Mouse (Mus musculus): ENCODE measurements around the gene Ltbp4.
A peak's percentile ranks its signal among the peaks of the same experiment; 100 is the strongest.

The Ltbp4 gene

DNA sequence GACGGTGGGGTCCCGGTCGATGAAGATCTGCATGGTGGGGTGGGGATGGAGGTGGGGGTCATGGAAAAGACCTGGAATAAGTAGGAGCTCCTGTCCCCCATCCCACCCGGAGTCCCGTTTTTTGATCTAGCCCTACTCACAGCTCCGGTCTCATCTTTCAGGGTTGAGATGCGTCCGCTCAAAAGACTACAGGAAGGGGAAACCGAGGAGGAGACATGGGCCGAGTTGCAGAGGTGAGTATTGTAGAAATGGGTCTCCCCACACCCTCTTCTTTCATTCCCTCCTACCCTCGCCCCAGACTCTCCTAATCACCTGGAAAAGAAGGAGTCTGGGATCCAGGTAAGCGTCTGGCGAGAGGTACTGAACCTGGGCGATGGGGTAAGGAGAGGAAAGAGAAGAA, 17.8 kb upstream of the Ltbp4 start:
- DNase-seq, result no peak

DNA sequence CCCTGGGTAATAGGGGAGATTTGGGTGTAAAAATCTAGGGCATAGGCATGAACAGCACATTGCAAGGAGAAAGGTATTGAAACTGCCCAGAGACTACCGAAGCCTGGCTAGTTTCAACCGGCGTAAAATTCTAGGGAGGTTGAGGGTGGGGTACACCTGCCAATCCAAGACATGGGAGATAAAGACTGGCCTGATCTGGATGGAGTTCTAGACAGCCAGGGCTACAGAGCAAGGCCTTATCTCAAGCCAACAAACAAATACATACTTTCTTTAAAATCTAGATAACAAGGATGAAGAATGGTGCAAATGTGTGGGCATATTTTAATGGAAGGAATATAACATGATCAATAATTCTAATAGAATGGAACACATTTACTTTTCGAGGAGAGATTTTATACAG, 17.3 kb upstream of the Ltbp4 start:
- peak; percentile 48 for DNase-seq

DNA sequence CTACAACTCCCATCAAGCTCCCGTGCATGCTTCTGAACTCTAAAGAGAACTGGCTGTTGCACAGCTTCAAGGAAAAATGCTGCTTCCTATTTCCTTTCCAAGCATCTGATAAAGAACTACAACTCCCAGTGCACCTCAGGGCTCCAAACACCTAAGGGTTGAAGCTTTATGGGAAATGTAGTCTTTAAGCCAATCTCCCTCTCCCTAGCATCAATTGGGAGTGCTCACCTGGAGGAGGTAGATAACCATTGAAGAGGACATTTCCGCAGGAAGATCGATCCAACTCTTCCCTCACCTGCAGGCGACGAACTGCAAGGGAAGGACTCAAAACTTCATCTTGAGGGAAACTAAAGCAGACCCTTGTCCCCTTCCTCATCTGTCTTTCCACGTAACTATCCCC, 16.7 kb upstream of the Ltbp4 start:
- DNase-seq, result no peak

DNA sequence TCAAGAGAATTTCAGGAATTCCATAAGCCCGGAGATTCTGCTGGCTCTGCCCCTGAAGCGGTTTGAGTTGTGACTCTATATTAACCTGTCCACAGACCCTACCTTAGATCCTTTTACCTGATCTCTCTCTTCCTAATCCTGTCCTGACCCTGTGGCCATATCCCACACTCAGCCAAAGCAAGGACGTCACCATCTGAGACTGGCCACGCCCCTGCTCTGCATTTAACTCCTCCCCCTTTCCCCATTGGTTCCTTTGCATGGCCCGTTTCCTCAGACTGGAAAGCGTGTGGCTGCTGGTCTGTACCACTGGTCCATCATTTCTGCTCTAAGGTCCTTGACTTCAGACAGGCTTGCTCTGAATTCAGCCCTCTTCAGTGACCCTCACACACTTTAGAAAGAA, 8.0 kb upstream of the Ltbp4 start:
- DNase-seq, result no peak

DNA sequence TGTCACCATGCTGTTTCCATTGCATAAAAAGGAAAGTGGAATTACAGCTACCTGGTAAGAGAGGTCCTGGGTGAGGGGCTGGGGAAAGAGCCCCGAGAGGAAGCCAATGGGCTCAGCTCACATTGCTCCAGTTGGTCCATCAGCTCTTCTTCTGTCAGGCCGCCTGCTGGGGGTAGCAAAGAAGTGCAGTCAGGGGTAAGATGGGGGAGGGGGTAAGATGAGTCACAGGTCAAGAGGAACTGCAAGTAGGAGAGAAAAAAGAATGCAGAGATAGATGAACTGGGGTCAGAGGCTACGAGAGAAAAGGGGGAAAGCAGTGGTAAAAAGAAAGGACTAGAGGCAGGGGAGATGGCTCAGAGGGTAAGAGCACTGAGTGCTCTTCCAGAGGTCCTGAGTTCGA, 5.1 kb upstream of the Ltbp4 start:
- no peak for DNase-seq

DNA sequence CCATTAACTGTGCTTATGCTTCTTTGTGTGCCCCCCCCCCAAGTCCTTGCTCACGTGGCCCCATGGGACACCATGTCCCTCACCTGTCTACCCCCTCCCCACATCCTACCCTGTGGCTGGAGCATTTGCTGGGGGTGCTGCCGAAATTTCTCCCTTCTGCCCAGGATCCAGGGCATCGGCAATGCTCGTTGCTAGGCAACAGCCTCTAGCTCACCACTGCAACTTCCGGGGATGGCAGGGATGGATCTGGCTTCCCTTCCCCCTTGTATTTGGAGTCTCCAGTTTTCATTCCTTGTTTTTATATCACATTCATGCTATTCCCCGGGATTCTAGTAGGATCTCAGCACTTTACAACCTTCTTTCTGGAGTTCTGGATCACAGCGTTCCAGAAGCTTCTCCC, 2.0 kb upstream of the Ltbp4 start:
- DNase-seq, result no peak

DNA sequence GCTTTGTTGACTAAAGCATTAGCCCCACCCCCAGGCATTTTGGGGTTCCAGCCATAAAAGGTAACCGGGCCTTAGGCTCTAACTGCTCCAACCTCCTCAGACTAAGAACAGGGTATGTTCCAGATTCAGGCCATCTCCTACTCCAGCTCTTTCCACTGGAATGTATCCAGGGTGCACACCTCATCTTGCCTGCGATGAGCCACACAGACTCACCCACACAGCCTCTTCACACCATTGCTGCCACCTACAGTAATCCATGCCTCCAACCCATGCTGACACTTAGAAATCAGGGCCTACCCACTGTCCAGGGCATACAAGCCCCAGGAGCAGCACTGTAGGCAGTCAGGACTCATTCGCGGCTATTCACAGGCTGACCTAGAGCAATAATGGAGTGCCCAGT, 1.6 kb upstream of the Ltbp4 start:
- no peak for DNase-seq

DNA sequence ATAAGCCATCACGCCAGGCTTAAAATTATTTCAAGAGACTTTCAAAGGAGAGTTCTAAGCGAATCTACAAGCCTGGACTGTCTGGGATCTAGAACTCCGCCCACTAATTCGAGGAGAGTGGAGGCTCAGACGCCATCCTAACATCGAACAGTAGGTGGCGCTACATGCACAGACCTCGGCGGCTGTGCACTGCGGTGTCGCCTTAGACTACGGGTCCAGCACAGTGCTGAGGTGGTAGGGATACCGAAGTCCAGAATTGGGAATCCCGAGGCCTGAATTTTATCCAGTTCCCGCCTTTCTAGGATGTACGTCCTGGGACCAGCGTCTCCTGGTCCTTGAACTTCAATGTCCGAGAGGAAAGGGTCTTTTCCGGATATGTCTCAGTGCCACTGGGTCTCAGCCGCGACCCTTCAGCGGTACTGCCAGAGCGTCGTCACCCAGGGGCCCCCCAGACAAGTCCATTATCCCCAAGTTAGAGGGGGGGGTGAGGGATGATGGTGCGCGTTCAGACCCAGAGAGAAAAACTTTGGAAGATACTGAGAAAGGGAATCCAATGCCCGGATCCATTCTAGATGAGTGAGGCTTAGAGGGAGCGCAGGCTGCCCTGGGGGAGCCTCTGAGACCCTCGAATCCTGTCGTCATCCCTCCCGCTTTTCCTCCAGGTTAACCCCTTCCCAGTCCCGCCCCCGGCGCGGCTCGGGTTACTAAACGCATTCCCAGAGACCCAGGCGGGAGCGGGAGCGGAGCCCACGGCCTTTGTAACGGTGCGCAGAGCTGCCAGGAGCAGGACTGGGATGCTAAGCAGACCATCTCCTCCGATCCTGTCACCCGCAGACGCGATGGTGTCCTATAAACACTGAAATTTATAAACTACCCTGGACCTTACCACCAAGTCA, 1.3 kb downstream of the Ltbp4 start:
- peak; percentile 84 for DNase-seq

DNA sequence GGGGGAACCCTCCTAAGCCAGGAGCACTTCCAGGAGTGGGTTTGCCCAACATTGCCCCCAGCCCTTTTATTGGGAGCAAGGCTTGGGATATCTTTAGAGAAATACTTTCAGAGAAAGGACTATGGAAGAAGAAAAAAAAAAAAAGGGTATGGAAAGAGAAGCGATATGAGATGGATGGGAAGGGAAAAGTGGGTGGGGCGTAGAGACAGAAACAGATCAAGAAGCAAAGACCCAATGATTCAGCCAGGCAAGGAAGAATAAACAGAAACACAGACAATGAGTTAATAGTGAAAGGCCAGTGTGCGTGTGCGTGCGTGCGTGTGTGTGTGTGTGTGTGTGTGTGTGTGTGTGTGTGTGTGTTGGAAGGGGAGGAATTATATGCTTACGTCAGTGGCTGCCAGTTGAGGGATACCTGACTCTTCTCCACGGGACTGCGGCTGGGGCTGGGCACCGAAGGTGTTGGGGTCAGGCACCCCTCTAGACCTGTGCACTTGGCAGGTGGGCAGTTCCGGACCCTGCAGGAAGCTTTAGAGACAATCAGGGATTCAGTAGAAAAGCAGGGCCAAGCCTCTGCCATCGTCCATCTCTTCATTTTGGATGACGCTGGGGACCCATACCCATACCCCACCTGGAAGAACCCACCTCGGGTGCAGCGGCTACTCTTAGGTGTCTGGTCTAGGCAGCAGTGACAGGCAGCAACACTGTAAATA, 2.3 kb downstream of the Ltbp4 start:
- no peak for DNase-seq

DNA sequence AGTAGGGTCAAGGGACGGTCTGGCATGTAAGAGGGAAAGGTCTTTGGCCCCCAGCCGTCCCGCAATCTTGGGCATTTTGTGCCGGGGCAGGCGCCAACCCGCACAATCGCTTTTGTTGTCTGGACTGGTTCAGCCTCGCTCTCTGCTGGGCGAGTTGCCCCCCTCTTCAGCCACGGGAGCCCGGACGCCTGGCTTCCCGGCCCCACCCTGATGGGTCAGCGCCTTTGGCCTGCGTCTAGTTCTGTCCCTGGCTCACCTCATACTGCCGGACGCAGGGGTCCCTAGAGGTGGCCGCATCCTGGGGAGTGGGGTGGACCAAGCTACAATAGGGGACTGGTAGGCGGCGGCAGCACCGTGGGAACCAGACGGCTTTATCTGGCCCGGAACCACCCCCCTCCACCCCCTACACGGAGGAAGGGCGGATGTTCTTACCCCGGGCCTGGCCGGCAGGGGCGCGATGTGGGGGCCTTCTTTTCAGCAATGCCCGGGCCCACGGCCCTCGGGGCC, 3.0 kb downstream of the Ltbp4 start:
- peak; percentile 29 for DNase-seq

DNA sequence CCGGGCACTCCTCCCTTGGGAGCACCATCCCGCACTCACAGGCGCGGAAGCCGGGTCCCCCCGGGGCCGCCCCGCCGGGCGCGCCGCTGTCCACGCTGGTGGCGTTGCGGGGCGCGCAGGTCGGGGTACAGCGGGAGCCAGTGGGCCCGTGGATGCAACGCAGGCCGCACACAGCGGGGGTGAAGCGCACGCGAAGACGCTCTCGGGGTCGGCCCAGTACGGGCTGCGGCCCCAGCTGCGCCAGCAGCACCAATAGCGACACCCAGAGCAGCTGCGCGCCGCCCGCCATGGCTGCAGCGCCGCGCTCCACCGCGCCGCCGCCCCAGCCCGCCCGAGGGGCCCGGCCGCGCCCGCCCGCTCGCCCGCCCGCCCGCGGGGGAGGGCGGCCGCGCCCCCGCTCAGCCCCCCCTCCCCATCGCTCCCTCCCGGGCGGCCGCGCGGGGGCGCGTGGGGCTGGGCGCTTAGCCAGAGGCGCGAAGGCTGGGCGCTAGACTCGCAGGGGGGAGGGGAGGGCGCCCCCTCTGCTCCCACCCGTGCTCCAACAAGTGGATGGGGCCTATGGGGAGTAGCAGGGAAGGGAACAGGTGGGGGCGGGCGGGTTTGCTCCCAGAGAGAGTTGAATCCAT, 4.1 kb downstream of the Ltbp4 start:
- peak; percentile 24 for DNase-seq

DNA sequence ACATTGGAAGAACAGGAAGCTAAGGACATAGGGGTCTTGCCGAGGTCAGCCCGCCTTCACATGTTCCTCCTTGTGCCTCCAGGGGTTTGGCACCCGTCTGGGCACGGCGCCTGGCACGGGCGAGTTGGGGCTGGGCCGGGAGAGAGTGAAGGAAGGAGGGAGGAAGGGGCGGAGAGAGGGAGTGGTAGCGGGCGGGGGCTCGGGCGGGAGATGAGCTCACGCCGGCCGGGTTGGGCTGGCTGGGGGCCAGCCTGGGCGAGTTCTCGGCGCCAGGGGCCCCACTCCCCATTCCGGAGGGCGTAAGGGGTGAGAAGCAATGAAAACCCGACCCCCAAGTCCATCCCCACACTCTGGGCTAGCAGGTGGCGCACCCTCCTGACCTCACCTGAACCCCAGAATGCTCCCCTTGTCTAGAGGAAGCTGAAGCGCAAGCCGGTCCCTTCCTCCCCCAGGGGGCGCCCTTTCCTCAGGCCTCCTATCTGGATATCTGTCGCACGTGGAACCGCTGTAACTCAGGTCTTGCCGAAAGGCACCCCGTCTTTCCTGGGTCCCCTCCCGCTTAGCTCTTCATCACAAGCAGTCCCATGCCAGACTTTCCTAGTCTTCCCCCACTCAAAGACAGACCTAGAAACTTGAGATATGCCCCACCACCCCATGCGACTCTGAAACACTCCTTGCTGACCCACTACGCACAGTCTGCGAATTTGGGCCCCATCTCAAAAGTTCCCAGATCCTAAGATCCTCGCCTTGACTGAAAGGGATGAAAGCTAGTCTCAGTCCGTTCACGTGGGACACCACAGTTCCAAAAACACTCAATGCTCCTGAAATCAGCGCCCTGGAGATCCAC, 4.9 kb downstream of the Ltbp4 start:
- peak; percentile 86 for DNase-seq

DNA sequence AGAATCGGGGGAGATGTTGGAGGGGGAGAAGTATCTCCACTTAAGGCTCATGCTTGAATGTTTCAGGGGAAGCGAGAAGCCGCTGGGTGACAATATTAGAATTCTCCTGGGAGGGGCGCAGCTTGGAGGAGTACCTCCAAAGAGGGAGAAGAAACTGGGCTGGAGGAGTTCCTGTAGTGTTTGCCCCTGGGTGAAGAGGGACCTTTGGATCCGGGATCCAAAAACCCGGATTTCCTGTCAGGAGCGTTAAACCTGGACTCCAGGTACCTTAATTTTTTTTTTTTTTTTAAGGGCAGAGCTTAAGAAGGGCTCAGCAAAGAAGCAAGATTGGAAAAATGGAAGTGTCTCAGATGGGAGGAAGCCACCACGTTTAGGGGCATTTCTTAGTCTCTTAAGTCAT, 5.6 kb downstream of the Ltbp4 start:
- no peak for DNase-seq

DNA sequence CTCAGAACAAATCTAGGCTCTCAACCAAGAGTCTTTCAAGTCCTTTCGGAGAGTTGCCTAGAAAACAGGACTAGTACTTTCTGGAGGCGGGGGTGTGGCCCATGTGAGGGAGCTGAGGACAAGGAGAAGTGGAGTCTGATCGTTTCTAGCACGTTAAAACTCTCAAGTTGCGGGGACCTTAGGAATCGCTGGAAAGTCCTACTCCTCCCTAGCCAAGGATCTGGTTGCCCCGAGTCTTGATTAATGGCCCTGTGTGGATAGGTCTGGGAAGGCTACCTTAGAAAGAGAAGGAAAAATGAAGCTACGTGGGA, 6.0 kb downstream of the Ltbp4 start:
- DNase-seq, result no peak

DNA sequence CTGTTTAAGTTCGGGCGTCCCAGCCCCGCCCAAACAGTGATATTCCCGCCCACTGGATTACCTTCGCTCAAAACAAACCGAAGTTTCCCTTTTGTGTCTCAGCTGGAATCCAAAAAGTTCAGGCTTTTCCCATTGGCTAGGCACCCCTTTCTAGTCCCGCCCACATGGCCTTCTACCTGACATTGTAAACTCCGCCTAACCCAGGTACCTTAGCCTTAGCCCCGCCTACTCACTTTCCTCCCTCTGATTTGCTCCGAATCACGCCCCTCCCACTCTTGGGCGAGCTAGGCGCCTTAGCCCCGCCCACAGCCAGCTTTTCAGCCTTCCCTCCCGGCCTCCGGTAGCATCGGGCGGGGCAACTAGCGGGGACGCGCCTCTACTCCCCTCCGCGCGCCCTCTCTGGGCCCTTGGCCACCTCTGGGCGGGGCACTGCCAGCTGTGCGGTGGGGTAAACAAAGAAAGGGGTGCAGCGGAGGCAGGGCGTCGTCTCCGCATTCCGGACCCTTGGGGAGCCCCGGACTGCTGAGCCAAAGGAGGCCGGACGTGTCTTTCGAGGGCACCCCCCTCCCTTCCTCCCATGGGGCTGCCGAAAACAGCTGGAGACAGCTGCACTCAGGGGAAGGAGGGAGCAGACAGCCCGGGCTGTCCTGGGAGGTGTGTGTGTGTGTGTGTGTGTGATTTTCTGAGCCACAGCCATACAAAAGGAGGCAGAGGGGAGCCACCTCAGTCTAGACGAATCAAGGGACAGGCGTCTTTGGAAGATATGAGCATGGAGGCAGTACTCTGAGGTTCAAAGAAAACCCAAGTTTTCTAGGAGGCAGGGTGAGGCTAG, 6.6 kb downstream of the Ltbp4 start:
- peak; percentile 92 for DNase-seq

DNA sequence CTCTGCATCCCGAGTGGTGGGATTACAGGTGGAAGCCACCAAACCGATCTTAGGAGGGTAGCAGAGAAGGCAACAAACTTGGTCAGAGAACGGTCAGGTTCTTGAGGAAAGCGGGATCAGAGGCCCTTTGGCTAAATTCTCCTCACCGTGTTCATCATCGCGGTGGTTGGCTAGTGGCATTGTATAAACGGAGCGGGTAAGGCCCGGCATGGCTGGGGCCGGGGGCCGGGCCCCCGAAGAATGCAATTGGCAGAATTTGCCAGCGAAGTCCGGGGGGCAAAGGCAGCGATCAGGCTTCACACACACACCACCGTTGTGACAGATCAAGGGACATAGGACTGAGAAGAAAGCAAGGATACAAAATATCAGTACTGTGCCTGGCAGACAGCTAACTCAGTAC, 7.5 kb downstream of the Ltbp4 start:
- no peak for DNase-seq

DNA sequence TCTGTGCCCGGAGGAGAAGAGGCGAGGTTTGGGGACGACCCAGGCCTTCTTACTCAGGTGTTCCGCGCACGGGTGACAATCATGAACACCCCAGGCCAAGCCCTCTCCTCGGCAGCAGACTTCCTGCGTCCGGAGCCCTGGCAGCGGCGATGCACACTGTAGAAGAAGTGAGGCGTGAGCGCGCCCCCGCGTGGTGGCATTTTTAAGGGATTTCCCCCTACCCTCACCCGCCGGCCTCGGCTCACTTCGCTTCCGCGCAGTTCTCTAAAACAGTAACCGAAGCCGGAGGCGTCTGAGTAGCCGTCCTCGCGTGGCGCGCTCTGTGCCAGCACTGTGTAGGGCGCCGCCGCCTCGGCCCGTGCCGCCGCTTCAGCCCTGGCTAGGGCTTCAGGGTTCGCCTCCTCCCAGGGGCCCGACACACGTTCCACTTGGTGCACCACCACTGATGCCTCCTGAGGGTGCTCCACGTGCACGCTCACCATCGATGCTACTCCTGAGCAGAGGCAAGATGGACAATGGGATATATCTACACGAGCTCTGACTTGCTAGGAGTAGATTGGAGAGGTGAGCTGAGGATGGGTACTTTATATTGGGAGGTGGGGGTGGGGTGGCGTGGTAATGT, 8.1 kb downstream of the Ltbp4 start:
- peak; percentile 80 for DNase-seq

DNA sequence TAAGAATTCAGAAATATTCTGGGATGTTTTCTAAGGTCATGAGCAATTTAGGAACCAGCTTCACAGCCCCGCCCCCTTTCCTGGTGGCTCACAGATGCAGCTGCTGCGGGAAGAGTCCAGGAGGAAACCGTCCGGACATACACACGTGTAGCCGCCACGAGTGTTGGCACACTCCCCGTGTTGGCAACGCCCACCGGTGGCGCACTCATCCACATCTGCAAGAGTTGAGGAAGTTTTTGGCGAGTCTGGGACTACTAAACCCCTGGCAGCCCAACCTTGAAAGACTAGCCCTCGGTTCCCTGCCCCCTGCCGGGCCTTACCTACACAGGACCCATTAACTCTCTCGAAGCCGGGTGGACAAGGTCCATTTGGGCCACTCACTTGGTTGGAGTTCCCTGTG, 8.8 kb downstream of the Ltbp4 start:
- DNase-seq, result no peak

DNA sequence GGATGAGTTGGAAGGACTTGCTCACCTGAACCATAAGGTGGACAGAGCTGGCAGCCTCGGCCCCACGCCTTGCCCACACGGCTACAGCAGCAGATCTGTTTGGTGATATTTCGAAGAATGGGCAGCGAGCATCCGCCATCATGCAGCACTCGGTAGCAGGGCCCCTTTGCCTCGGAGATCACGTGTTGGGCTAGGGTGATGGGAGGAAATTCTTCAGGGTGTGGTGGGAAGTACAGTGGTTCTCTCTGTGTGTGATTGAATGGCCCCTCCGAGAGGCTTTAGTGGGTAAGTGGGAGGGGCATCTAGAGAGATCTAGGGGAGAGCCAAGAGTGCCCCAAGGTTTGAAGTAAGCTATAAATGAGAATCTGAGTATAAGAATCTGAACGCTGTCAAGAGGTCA, 9.3 kb downstream of the Ltbp4 start:
- no peak for DNase-seq

DNA sequence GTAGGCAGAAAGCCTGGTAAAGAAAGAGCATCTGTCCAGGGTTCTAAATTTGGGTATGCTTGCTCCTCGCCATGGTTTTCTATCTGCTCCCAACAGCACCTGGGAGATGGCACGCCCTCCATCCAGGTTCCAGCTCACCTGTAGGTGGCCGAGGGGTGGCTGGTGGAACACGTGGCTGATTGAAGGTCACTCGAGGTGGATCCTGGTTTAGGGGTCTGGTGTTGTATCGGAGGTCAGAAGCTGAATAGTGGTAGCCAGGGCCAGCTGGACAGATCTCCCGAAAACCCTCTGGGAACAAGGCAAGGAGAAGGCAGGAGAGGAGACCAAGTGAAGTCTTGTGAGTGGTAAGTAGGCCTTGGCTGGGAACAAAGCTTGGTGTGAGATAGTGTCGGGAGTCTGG, 10.0 kb downstream of the Ltbp4 start:
- DNase-seq, result no peak

DNA sequence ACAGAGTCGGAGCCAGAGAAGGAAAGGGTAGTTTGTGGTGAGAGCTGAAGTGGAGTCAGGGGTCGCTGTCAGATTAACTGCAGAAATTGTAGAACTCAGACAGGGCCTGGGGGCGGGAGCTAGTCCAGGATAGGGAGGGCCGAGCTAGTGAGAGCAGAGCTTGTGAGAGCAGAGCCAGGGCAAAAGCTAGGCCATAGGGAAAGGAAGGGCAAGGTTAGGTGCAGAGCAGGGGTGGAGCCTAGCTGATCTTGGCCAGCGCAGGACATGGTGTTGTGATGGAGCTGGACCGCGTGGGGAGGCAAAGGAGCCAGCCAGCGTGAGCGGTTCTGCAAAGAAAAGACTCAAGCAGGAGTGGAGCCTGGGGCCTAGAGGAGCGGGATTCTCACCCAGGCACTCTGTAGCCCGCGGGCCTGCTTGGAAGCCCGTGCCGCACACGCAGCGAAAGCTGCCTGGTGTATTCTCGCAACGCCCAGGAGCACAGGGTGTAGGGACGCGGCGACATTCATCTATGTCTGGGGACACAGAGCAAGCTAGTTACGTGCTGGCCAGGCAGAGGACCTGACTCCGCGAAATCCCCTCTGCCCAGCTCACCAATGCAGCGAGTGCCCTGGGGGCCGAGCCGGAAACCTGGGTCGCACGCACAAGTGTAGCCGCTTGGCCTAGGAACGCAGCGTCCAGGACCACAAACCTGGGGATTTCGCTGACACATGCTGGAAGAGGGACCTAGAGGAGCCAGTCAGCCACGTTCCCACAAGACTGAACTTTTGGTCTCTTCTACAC, 11.2 kb downstream of the Ltbp4 start:
- no peak for DNase-seq
